Mouse (Mus musculus) forebrain, postnatal 0 days (tissue): ENCODE measurements around the gene Naa50. TPM values are rescaled to one million over a fixed set of nuclear protein-coding genes. Genes with fewer than 3 reads are reported as not detected.

Experiments used
- ATAC-seq: fragments of 200-750 bp; cut with Nextera tagmentation; 2 replicates; pipeline ENCODE4 v1.8.0; 2017; ENCODE audit warnings: mild to moderate bottlenecking, moderate library complexity
- DNase-seq: peaks from one replicate; pipeline ENCODE4 v3.0.0-alpha.2; 2015
- H3K27ac ChIP-seq: fragments of 300-500 bp; sonication (generic); 2 replicates; pipeline ENCODE4 v1.5.1; 2014; ENCODE audit warnings: low read depth, mild to moderate bottlenecking, antibody characterized with exemption, low read length, moderate library complexity, mixed read lengths
- H3K27me3 ChIP-seq: fragments of 300-500 bp; sonication (generic); 2 replicates; pipeline ENCODE4 v1.6.1; 2014; ENCODE audit warnings: mild to moderate bottlenecking, low read length, mixed read lengths; ENCODE audit not compliant: insufficient read depth
- H3K36me3 ChIP-seq: fragments of 300-500 bp; sonication (generic); 2 replicates; pipeline ENCODE4 v1.6.1; 2014; ENCODE audit warnings: mild to moderate bottlenecking, moderate library complexity; ENCODE audit not compliant: insufficient read depth
- H3K4me1 ChIP-seq: fragments of 300-500 bp; sonication (generic); 2 replicates; pipeline ENCODE4 v1.6.1; 2014; ENCODE audit warnings: antibody characterized with exemption; ENCODE audit not compliant: insufficient read depth
- H3K4me2 ChIP-seq: fragments of 300-500 bp; sonication (generic); 2 replicates; pipeline ENCODE4 v1.6.1; 2014; ENCODE audit warnings: low read depth, mild to moderate bottlenecking, moderate library complexity
- H3K4me3 ChIP-seq: fragments of 300-500 bp; sonication (generic); 2 replicates; pipeline ENCODE4 v1.5.1; 2014; ENCODE audit warnings: low read depth, low read length, mixed read lengths
- H3K9ac ChIP-seq: fragments of 300-500 bp; sonication (generic); 2 replicates; pipeline ENCODE4 v1.6.1; 2014; ENCODE audit warnings: mild to moderate bottlenecking
- H3K9me3 ChIP-seq: fragments of 300-500 bp; sonication (generic); 2 replicates; pipeline ENCODE4 v1.6.1; 2016; ENCODE audit warnings: low read length
- CTCF ChIP-seq: sonication (generic); IDR thresholded peaks from 2 replicates; pipeline ENCODE4 v1.5.1; 2016; ENCODE audit warnings: antibody characterized with exemption, control low read depth, low read depth
- WGBS: fragments of 180-500 bp; shearing (Covaris S2); extraction: QIAGEN DNeasy Blood & Tissue Kit; methylation state at CpG from one replicate; pipeline ENCODE4 v1.1.7; 2014; 5-methylcytosine and 5-hydroxymethylcytosine counted together
- polyA plus RNA-seq: library from polyadenylated mRNA; unstranded; fragments of >200 nt; fragmentation: Nextera tagmentation; extraction: Ambion mirVana; gene quantifications from 2 replicates; pipeline ENCODE4 v1.2.1, GENCODE M21; 2015
- total RNA-seq: library from RNA; depleted of rRNA; stranded (reverse); fragments of >200 nt; gene quantifications from 2 replicates; pipeline ENCODE4 v1.2.3, GENCODE M21; 2014; rRNA removed

The Naa50 gene
- total and polyA plus RNA-seq, 2 experiments from 2014 or later, result 19.8 to 51.6 TPM

DNA sequence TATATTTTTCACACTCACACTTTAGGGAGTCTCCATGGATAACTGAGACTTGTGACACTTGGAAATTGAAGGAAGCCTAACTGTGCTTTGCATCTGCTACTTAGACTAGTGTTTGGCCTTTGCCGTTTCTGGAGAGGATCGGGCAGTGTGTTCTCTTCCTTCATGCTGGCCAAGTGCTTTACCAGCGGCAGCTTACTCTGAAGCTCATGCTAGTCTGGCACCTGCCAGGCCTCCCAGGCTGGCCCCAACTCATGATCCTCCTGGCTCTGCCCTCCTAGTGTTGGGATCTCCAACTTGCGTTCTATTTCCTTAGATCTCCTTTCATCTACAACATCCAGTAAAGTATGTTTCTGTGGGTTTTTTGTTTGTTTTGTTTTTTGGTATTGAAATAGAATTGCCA lies 60.5 kb downstream of the Naa50 start:
- ATAC-seq (no peak), DNase-seq (no peak)
- 88% methylated on average over 4 of the region's 4 CpGs for WGBS
- H3K4me1 ChIP-seq, result no peaks in the 10 kb centered on the region
- peaks cover 24% of the 10 kb centered on the region for H3K36me3 ChIP-seq
- H3K27ac ChIP-seq, result no peak overlapping the region
- no peak overlapping the region for H3K9ac ChIP-seq
- no peaks in the 10 kb centered on the region for H3K27me3 ChIP-seq
- no peak overlapping the region for H3K4me2 ChIP-seq
- H3K4me3 ChIP-seq, result no peak overlapping the region
- no peak for TF ChIP-seq CTCF
- H3K9me3 ChIP-seq, result no peaks in the 10 kb centered on the region

DNA sequence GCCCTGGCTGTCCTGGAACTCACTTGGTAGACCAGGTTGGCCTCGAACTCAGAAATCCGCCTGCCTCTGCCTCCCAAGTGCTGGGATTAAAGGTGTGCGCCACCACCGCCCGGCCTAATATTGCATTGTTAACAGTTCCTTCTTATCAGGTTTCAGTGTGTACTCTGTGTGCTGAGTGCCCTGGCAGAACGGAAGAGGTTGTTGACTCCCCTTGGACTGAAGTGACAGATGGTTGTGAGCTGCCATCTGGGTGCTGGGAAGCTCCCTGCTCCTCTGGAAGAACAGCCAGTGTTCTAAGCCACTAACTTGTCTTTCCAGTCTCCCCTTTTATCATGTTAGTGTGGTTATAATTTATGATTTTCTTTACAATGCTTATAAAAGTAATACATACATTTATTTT lies 64.7 kb downstream of the Naa50 start:
- H3K27ac ChIP-seq, result no peak overlapping the region
- H3K9ac ChIP-seq, result no peak overlapping the region
- H3K4me3 ChIP-seq, result no peak overlapping the region
- no peak for ATAC-seq
- H3K4me1 ChIP-seq, result no peaks in the 10 kb centered on the region
- no peak for DNase-seq
- TF ChIP-seq CTCF, result no peak
- WGBS, result 89% methylated on average over 6 of the region's 6 CpGs
- H3K4me2 ChIP-seq, result no peak overlapping the region
- no peaks in the 10 kb centered on the region for H3K27me3 ChIP-seq
- peaks cover 51% of the 10 kb centered on the region for H3K36me3 ChIP-seq
- no peaks in the 10 kb centered on the region for H3K9me3 ChIP-seq

DNA sequence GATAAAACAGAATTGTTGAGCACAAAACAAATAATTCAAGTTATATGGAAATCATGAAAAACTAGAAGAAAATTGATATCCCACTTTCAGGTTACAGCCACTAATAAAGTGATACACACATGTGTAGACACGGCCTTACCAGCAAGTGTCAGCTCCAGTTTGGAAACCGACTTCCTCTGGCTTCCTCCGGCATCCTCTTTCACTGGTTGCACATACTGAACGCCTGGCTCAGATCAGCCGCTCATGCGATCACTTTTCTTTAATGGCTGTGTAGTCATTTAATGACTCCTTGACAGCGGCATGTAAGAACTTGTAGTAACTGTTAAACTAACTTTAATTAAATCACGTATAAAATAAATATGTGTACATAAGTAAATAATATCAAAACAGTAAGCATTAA lies 66.3 kb downstream of the Naa50 start:
- H3K4me3 ChIP-seq, result no peak overlapping the region
- H3K36me3 ChIP-seq, result peaks cover 44% of the 10 kb centered on the region
- no peak overlapping the region for H3K9ac ChIP-seq
- WGBS, result 86% methylated on average over 8 of the region's 8 CpGs
- no peak for TF ChIP-seq CTCF
- H3K27me3 ChIP-seq, result no peaks in the 10 kb centered on the region
- DNase-seq (no peak), ATAC-seq (no peak)
- H3K9me3 ChIP-seq, result no peaks in the 10 kb centered on the region
- no peak overlapping the region for H3K4me2 ChIP-seq
- H3K4me1 ChIP-seq, result no peaks in the 10 kb centered on the region
- H3K27ac ChIP-seq, result no peak overlapping the region

DNA sequence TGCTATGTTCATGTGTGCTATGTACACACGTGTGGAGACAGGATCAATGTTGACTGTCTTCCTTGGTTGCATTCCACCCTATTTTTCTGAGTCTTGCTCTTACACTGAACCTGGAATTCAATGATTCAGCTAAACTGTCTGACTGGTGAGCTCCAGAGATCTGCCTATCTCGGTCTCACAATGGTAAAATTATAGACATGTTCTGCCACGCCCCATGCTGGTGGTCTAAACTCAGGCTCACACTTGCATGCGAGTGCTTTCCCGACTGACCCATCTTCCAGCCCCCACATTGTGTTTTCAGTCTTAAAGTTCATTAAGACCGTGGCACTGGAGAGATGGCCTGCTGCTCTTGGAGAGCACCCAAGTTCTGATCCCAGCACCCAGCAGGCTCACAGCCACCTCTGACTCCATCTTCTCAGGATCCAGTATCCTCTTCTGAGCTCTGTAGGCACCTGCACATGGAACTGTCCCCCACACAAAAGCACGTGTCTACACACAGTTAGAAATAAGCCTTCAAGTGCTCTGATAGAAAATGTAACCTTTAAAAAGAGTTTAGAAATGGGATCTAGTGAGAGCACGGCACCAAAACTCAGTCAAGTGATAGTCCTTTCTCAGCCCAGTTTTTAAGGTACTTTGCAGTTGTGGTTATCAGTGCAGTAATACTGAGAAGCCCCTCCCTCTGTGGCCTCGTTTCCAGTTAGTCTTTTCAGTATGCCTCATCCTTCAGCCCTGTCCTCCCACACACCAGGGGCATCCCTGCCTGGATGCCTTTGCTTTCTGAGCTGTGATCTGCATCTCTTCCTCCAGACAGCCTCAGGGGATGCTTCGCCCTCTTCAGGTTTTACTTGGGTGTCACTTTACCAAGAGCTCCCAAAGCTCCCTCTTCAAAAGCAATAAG lies 70.8 kb downstream of the Naa50 start:
- Histone ChIP-seq H3K27me3 (no peaks in the 10 kb centered on the region), H3K27ac (no peak overlapping the region), H3K9me3 (no peaks in the 10 kb centered on the region), H3K4me1 (no peaks in the 10 kb centered on the region), H3K9ac (no peak overlapping the region), H3K4me2 (no peak overlapping the region), H3K36me3 (peaks cover 47% of the 10 kb centered on the region), H3K4me3 (no peak overlapping the region)
- no peak for TF ChIP-seq CTCF
- DNase-seq, result no peak
- WGBS, result 78% methylated on average over 10 of the region's 10 CpGs
- no peak for ATAC-seq

- no peak for DNase-seq
- Histone ChIP-seq H3K9ac (no peak overlapping the region), H3K27me3 (no peaks in the 10 kb centered on the region), H3K9me3 (no peaks in the 10 kb centered on the region), H3K27ac (no peak overlapping the region), H3K36me3 (peaks cover 53% of the 10 kb centered on the region), H3K4me2 (no peak overlapping the region), H3K4me3 (no peak overlapping the region), H3K4me1 (no peaks in the 10 kb centered on the region)
- TF ChIP-seq CTCF, result no peak
- 89% methylated on average over 1 of the region's 1 CpGs for WGBS
- no peak for ATAC-seq
Observed at GRCm38 (mm10) chr16:44211054-44211414, 71.4 kb downstream of the Naa50 start.

DNA sequence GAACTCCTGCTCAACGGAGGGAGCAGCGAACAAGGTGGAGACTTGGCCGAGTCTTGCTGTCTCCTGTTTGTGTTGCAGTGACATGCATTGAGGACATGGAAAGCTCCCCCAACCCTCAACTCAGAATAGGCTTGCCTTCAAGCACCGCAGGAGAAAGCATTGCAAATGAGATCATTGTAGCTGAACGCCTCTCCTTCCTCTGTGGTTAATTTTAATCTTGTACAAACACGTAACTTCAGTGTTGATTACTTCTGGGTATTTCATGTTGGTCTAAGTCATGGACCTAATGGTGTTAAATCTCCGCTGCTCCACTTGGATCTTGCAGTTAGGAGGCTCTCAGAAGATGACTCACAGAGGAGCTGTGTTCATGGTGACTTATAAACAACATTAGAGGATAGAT lies 73.1 kb downstream of the Naa50 start:
- no peak for ATAC-seq
- H3K4me1 ChIP-seq, result no peaks in the 10 kb centered on the region
- H3K36me3 ChIP-seq, result peaks cover 58% of the 10 kb centered on the region

More for the DNA sequence above, 73.1 kb downstream of the Naa50 start:
- Histone ChIP-seq H3K4me2 (no peak overlapping the region), H3K4me3 (no peak overlapping the region), H3K9me3 (no peaks in the 10 kb centered on the region), H3K9ac (no peak overlapping the region), H3K27ac (no peak overlapping the region), H3K27me3 (no peaks in the 10 kb centered on the region)
- 95% methylated on average over 7 of the region's 7 CpGs for WGBS
- TF ChIP-seq CTCF, result no peak
- no peak for DNase-seq

Other genes with a start within 250 kb of the Naa50 start
- gene Qtrt2, start 213.0 kb upstream of the Naa50 start, total RNA-seq, result 32.5 and 32.8 TPM in 2 replicates
- 9.6 and 11.7 TPM in 2 replicates for gene Qtrt2, start 213.0 kb upstream of the Naa50 start, polyA plus RNA-seq
- 9.0 and 10.8 TPM in 2 replicates for gene Zdhhc23, start 160.0 kb upstream of the Naa50 start, total RNA-seq
- gene Zdhhc23, start 160.0 kb upstream of the Naa50 start, polyA plus RNA-seq, result 2.9 and 5.4 TPM in 2 replicates
- 2.7 and 4.4 TPM in 2 replicates for gene Gramd1c, start 76.5 kb upstream of the Naa50 start, total RNA-seq
- gene Gramd1c, start 76.5 kb upstream of the Naa50 start, polyA plus RNA-seq, result 0.93 and 2.1 TPM in 2 replicates
- gene Atp6v1a, start 125 bp upstream of the Naa50 start, total RNA-seq, result 192 TPM in 2 replicates
- gene Atp6v1a, start 125 bp upstream of the Naa50 start, polyA plus RNA-seq, result 132 and 149 TPM in 2 replicates
- gene Usf3, start 33.4 kb downstream of the Naa50 start, total RNA-seq, result 12.2 and 14.5 TPM in 2 replicates
- 0.94 and 2.3 TPM in 2 replicates for gene Usf3, start 33.4 kb downstream of the Naa50 start, polyA plus RNA-seq
- gene Sidt1, start 193.4 kb downstream of the Naa50 start, total RNA-seq, result 13.4 and 22.0 TPM in 2 replicates
- 10.0 and 12.7 TPM in 2 replicates for gene Sidt1, start 193.4 kb downstream of the Naa50 start, polyA plus RNA-seq
- gene Spice1, start 207.3 kb downstream of the Naa50 start, total RNA-seq, result 13.2 and 14.5 TPM in 2 replicates
- 7.1 and 12.0 TPM in 2 replicates for gene Spice1, start 207.3 kb downstream of the Naa50 start, polyA plus RNA-seq